In genomic region chr7:28049476-28050409, GRCm38 (mm10) we compare ENCODE assay signal across 8 mouse cellular contexts. TPM values are rescaled to one million over a fixed set of nuclear protein-coding genes. Genes with fewer than 3 reads are reported as not detected.
DNase-seq lines count a peak whose midpoint lies in the region; ATAC-seq lines count a peak whose summit lies in the region.

Gene Psmc4 (minus strand): TSS chr7:28050101.

- peak within 1 kb of the TSS; percentile 58 for H3K4me3 ChIP-seq in hindbrain, embryonic 16.5 days (ENCODE audit: low read length)
- H3K4me3 ChIP-seq in macrophage (ENCODE audit: inconsistent target), result peak within 1 kb of the TSS; percentile 99

- under 1% methylated on average over 52 of the region's 52 CpGs for WGBS in hindbrain, embryonic 16.5 days
- WGBS in macrophage (ENCODE audit: missing documents), result under 1% methylated on average over 52 of the region's 52 CpGs

- no peaks in the 10 kb centered on the region for H3K27me3 ChIP-seq in hindbrain, embryonic 16.5 days (replicated peaks; ENCODE audit: control insufficient read depth, insufficient read depth, low read length)

- ATAC-seq in hindbrain, embryonic 16.5 days, result peak; percentile 98

- H3K4me2 ChIP-seq in hindbrain, embryonic 16.5 days (ENCODE audit: low read length), result peak within 1 kb of the TSS; percentile 78

- H3K9me3 ChIP-seq in hindbrain, embryonic 16.5 days (ENCODE audit: control insufficient read depth, low read length), result no peaks in the 10 kb centered on the region

- H3K79me2 ChIP-seq in macrophage (ENCODE audit: inconsistent target), result peaks cover 19% of the 10 kb centered on the region

- H3K27ac ChIP-seq in hindbrain, embryonic 16.5 days (ENCODE audit: low read depth, low read length), result no peak within 1 kb of the TSS
- peak within 1 kb of the TSS; percentile 65 for H3K27ac ChIP-seq in macrophage

- H3K36me3 ChIP-seq in hindbrain, embryonic 16.5 days (ENCODE audit: control insufficient read depth, insufficient read depth, low read length), result peaks cover 28% of the 10 kb centered on the region
- peaks cover 41% of the 10 kb centered on the region for H3K36me3 ChIP-seq in macrophage (ENCODE audit: inconsistent target)

- H3K9ac ChIP-seq in hindbrain, embryonic 16.5 days (ENCODE audit: low read depth, low read length), result peak within 1 kb of the TSS; percentile 62

- peaks cover 12% of the 10 kb centered on the region for H3K4me1 ChIP-seq in hindbrain, embryonic 16.5 days (ENCODE audit: control insufficient read depth, insufficient read depth, low read depth, low read length)

- peak; percentile 96 for DNase-seq in WW6 (ENCODE audit: low read depth, low spot score)
- peak; percentile 97 for DNase-seq in cerebellum, postnatal 4 days (ENCODE audit: low spot score in 2 of 2)
- peak; percentile 98 for DNase-seq in gastrocnemius, adult 18-20 months (ENCODE audit: low spot score)
- peak; percentile 97 to 99 for DNase-seq in left cerebral cortex, adult 18-20 months (ENCODE audit: low spot score in 2 of 2)
- peak; percentile 99 for DNase-seq in right cerebral cortex, adult 18-20 months
- DNase-seq in urinary bladder, postnatal 10 days (ENCODE audit: low spot score), result peak; percentile 89

RNA-seq across cellular contexts. Expression of gene Psmc4, which starts in this region (rescaled TPM):
- total RNA-seq in gastrocnemius, adult 18-20 months (2021), result 10 to 100 TPM; 97.3 to 98.6 TPM
- polyA plus RNA-seq in hindbrain, embryonic 16.5 days (2015; fragmentation: Nextera tagmentation; extraction: Ambion mirVana), result 275 and 283 TPM in 2 replicates
- total RNA-seq in left cerebral cortex, adult 18-20 months (2021), result 100 to 1,000 TPM; 126 to 128 TPM
- total RNA-seq in macrophage (2018; cell fraction: chromatin; rRNA removed), result 100 to 1,000 TPM in 12 of 26 experiments, 10 to 100 TPM in 14; 39.6 to 128 (median 98.3) TPM
- total RNA-seq in macrophage (2018; cell fraction: cytosol; rRNA removed), result 100 to 1,000 TPM in 11 of 26 experiments, 10 to 100 TPM in 15; 74.7 to 132 (median 97.7) TPM
- 10 to 100 TPM; 37.0 to 95.5 (median 69.4) TPM for total RNA-seq in macrophage (2018; cell fraction: nucleus; rRNA removed)
- 88.3 to 136 TPM (median 104 TPM) in 3 replicates for polyA plus RNA-seq in macrophage (2018)
